Mouse (Mus musculus) spleen, adult 2 months (tissue): Measurements from ENCODE around the gene Phactr1. TPM values are rescaled to one million over a fixed set of nuclear protein-coding genes. Genes with fewer than 3 reads are reported as not detected.

Experiments
- DNase-seq, 2 experiments: peaks; one replicate each; pipeline versions ENCODE4 v3.0.0 to v3.0.0-alpha.2; 2012 to 2021; ENCODE audit warnings: low spot score in 2 of 2, low read depth in 1 of 2
- H3K27ac ChIP-seq: fragments of 200-500 bp; 2 replicates; pipeline ENCODE4 v1.5.1; 2012; ENCODE audit warnings: low read length, inconsistent platforms; ENCODE audit not compliant: insufficient read depth
- H3K27me3 ChIP-seq: fragments of 200-500 bp; 2 replicates; pipeline ENCODE4 v1.6.1; 2012; ENCODE audit warnings: mild to moderate bottlenecking, moderate library complexity, low read length, inconsistent platforms; ENCODE audit not compliant: control insufficient read depth, insufficient read depth
- H3K36me3 ChIP-seq: fragments of 200-500 bp; 2 replicates; pipeline ENCODE4 v1.6.1; 2012; ENCODE audit warnings: mild to moderate bottlenecking, low read length, inconsistent platforms; ENCODE audit not compliant: control insufficient read depth, insufficient read depth
- H3K4me1 ChIP-seq: fragments of 200-500 bp; 2 replicates; pipeline ENCODE4 v1.6.1; 2011; ENCODE audit warnings: inconsistent platforms; ENCODE audit not compliant: control insufficient read depth, insufficient read depth, insufficient read length
- H3K4me3 ChIP-seq: fragments of 200-500 bp; 2 replicates; pipeline ENCODE4 v1.5.1; 2011; ENCODE audit warnings: mild to moderate bottlenecking, inconsistent platforms; ENCODE audit not compliant: insufficient read depth, insufficient read length; ENCODE audit errors: extremely low read depth
- CTCF ChIP-seq: fragments of 200-500 bp; IDR thresholded peaks from 2 replicates; pipeline ENCODE4 v1.5.1; 2011; ENCODE audit warnings: mild to moderate bottlenecking, inconsistent platforms; ENCODE audit not compliant: insufficient read depth, insufficient read length, insufficient replicate concordance; ENCODE audit errors: extremely low read depth
- POLR2A ChIP-seq: fragments of 200-500 bp; IDR thresholded peaks from 2 replicates; pipeline ENCODE4 v1.6.1; 2011; ENCODE audit warnings: low read depth, low read length, inconsistent platforms
- WGBS: fragments of 180-500 bp; shearing (Covaris S2); methylation state at CpG from one replicate; pipeline ENCODE4 v1.1.7; 2018; 5-methylcytosine and 5-hydroxymethylcytosine counted together
- polyA plus RNA-seq: library from polyadenylated mRNA; depleted of rRNA; stranded (reverse); fragments of >200 nt; gene quantifications from 2 replicates; pipeline ENCODE4 v1.2.3, GENCODE M21; 2012

The Phactr1 gene
- polyA plus RNA-seq, 1 experiment: 0.33 TPM

GRCm38 (mm10) chr13:42985806-42986205 lies 305.4 kb downstream of the Phactr1 start:
- WGBS: 61% methylated on average over 7 of the region's 7 CpGs
- no peak for DNase-seq
- TF ChIP-seq CTCF (no peak), POLR2A (no peak)

GRCm38 (mm10) chr13:42987931-42988579 lies 307.6 kb downstream of the Phactr1 start:
- H3K36me3 ChIP-seq: no peaks in the 10 kb centered on the region
- WGBS: 74% methylated on average over 5 of the region's 5 CpGs
- H3K4me1 ChIP-seq: no peaks in the 10 kb centered on the region
- H3K4me3 ChIP-seq: no peak overlapping the region
- DNase-seq: no peak
- no peak overlapping the region for H3K27ac ChIP-seq
- no peak for TF ChIP-seq CTCF
- no peak for TF ChIP-seq POLR2A
- H3K27me3 ChIP-seq: no peaks in the 10 kb centered on the region

More at GRCm38 (mm10) chr13:42985806-42986205, 305.4 kb downstream of the Phactr1 start:
- H3K27ac ChIP-seq: no peak overlapping the region
- H3K36me3 ChIP-seq: no peaks in the 10 kb centered on the region
- H3K4me3 ChIP-seq: no peak overlapping the region
- H3K4me1 ChIP-seq: no peaks in the 10 kb centered on the region
- no peaks in the 10 kb centered on the region for H3K27me3 ChIP-seq

DNA sequence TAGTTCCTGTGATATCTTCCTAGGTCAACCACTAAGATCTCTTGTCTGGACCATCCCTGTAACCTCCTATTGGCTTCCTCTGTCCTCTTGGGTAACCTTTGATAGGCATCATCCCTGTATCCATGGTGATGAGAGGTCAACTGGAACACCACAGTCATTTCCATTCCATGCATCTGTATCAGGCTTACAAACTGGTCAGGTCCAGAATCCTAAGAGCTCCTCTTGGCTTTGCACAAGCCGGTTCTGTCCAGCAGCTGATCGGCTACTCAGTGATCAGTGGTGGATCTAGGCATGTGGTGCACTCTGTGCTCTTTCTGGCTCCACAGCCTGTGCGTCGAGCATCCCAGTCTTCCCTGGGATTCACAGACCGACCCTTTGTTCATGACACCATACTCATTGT lies 309.1 kb downstream of the Phactr1 start:
- 88% methylated on average over 5 of the region's 5 CpGs for WGBS
- TF ChIP-seq CTCF: no peak
- no peak for TF ChIP-seq POLR2A
- Histone ChIP-seq H3K4me1 (no peaks in the 10 kb centered on the region), H3K27ac (no peak overlapping the region), H3K36me3 (no peaks in the 10 kb centered on the region), H3K27me3 (no peaks in the 10 kb centered on the region), H3K4me3 (no peak overlapping the region)
- no peak for DNase-seq

- H3K27ac ChIP-seq: no peak overlapping the region
- H3K36me3 ChIP-seq: no peaks in the 10 kb centered on the region
- no peaks in the 10 kb centered on the region for H3K27me3 ChIP-seq
- DNase-seq: no peak
- no peaks in the 10 kb centered on the region for H3K4me1 ChIP-seq
- TF ChIP-seq POLR2A (no peak), CTCF (no peak)
- H3K4me3 ChIP-seq: no peak overlapping the region
- 92% methylated on average over 3 of the region's 3 CpGs for WGBS
Observed at GRCm38 (mm10) chr13:42990051-42990450, 309.6 kb downstream of the Phactr1 start.

- WGBS: 76% methylated on average over 2 of the region's 2 CpGs
- Histone ChIP-seq H3K36me3 (no peaks in the 10 kb centered on the region), H3K4me1 (no peaks in the 10 kb centered on the region), H3K27ac (no peak overlapping the region), H3K4me3 (no peak overlapping the region), H3K27me3 (no peaks in the 10 kb centered on the region)
- DNase-seq: no peak
- TF ChIP-seq CTCF (no peak), POLR2A (no peak)
Observed at GRCm38 (mm10) chr13:42990493-42991111, 310.2 kb downstream of the Phactr1 start.

- 91% methylated on average over 3 of the region's 3 CpGs for WGBS
- H3K27ac ChIP-seq: no peak overlapping the region
- no peak overlapping the region for H3K4me3 ChIP-seq
- H3K36me3 ChIP-seq: no peaks in the 10 kb centered on the region
- no peaks in the 10 kb centered on the region for H3K27me3 ChIP-seq
- TF ChIP-seq CTCF: no peak
- no peak for TF ChIP-seq POLR2A
- H3K4me1 ChIP-seq: no peaks in the 10 kb centered on the region
- DNase-seq: no peak
Observed at GRCm38 (mm10) chr13:42991164-42991563, 310.7 kb downstream of the Phactr1 start.

DNA sequence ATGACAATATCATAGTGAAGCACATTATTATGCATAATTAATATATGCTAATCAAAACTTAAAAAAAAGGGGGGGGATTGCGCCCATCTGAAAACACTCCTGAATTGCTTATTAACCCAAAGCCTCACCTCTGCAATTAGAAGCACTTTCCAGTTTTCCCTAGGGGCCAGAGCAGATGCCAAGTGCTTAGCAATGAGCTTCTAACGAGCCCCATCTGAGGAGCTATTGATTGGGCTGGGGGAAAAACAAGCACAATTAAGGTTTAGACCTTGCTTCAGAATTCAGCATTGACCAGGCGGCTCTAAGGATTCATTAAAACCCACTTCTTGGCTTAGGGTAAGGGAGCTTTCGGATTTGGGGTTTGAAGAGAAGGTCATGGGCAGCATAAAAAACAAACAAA lies 311.9 kb downstream of the Phactr1 start:
- Histone ChIP-seq H3K36me3 (no peaks in the 10 kb centered on the region), H3K4me1 (no peaks in the 10 kb centered on the region), H3K27ac (no peak overlapping the region), H3K4me3 (no peak overlapping the region), H3K27me3 (no peaks in the 10 kb centered on the region)
- DNase-seq: no peak
- WGBS: 86% methylated on average over 4 of the region's 4 CpGs
- no peak for TF ChIP-seq CTCF
- no peak for TF ChIP-seq POLR2A
